Comparison of ENCODE assay signal across 23 mouse cellular contexts in the genomic region with DNA sequence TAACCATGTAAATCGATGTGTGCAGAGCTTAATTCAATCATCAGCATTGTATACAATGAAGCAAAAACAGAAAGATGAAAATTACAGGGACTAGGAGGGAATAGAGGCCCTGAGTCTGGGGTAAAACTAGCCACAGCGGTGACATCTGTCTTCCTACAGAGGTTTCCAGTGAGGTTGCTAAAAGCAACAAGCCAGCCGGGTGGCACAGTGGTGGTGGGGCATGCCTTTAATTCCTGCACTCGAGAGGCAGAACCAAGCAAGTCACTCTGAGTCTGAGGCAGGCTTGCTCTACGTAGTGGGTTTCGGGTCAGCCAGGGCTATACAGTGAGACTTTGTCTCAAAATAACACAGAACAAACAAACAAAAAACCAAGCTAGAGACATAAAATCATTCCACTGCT. TPM values are rescaled to one million over a fixed set of nuclear protein-coding genes. Genes with fewer than 3 reads are reported as not detected.
"Had no signal": no experiment of that assay in that cellular context is flagged by ENCODE, and none has a peak within 500 bp of the region (broad histone marks: within the 10 kb centered on the region; RNA-seq: fewer than 3 reads in every experiment).

No protein-coding gene starts in this region.

- H3K36me3 ChIP-seq: intestine, embryonic 15.5 days; kidney, embryonic 15.5 days; limb, embryonic 12.5 days; limb, embryonic 15.5 days; midbrain, embryonic 13.5 days had no signal

- H3K9ac ChIP-seq: intestine, embryonic 15.5 days; kidney, embryonic 15.5 days; limb, embryonic 12.5 days; limb, embryonic 15.5 days; liver, embryonic 14.5 days; liver, postnatal 0 days; lung, embryonic 14.5 days; midbrain, embryonic 13.5 days had no signal

- H3K27ac ChIP-seq: intestine, embryonic 15.5 days; kidney, embryonic 15.5 days; limb, embryonic 12.5 days; limb, embryonic 15.5 days; liver, embryonic 14.5 days; macrophage; midbrain, embryonic 13.5 days had no signal

- H3K27me3 ChIP-seq: intestine, embryonic 15.5 days; kidney, embryonic 15.5 days; limb, embryonic 12.5 days; limb, embryonic 15.5 days; midbrain, embryonic 13.5 days had no signal

- H3K9me3 ChIP-seq: intestine, embryonic 15.5 days; kidney, embryonic 15.5 days; limb, embryonic 12.5 days; limb, embryonic 15.5 days; midbrain, embryonic 13.5 days had no signal

- H3K4me2 ChIP-seq: intestine, embryonic 15.5 days; kidney, embryonic 15.5 days; limb, embryonic 12.5 days; limb, embryonic 15.5 days; liver, embryonic 11.5 days; lung, embryonic 14.5 days; midbrain, embryonic 13.5 days had no signal

- DNase-seq: kidney, adult 11 months; kidney, adult 8-10 months; kidney, postnatal 14 days; kidney, postnatal 4 days; left cerebral cortex, postnatal 4 days; liver, postnatal 0 days; lung, embryonic 14.5 days; right cerebral cortex, adult 18-20 months; right cerebral cortex, postnatal 14 days; right cerebral cortex, postnatal 4 days had no signal

- ATAC-seq: intestine, embryonic 15.5 days; liver, postnatal 0 days; lung, postnatal 0 days; midbrain, embryonic 13.5 days had no signal

- H3K4me3 ChIP-seq: intestine, embryonic 15.5 days; kidney, embryonic 15.5 days; limb, embryonic 12.5 days; limb, embryonic 15.5 days; midbrain, embryonic 13.5 days had no signal

RNA-seq across cellular contexts. Expression of gene Zg16, which starts 15.0 kb away (rescaled TPM):
- polyA plus RNA-seq: kidney, embryonic 15.5 days; limb, embryonic 12.5 days; limb, embryonic 15.5 days; liver, embryonic 11.5 days; lung, embryonic 14.5 days; macrophage; midbrain, embryonic 13.5 days; midbrain, postnatal 0 days; neural tube, embryonic 11.5 days; neural tube, embryonic 14.5 days; stomach, embryonic 14.5 days had no signal

RNA-seq across cellular contexts. Expression of gene Qprt, which starts 19.9 kb away (rescaled TPM):
- polyA plus RNA-seq: macrophage; neural tube, embryonic 14.5 days had no signal

RNA-seq across cellular contexts. Expression of gene Spn, which starts 35.5 kb away (rescaled TPM):
- polyA plus RNA-seq: limb, embryonic 12.5 days; lung, embryonic 14.5 days; midbrain, postnatal 0 days; neural tube, embryonic 14.5 days had no signal
